Mouse (Mus musculus): ENCODE results near the gene Pcnx. TPM values are rescaled to one million over a fixed set of nuclear protein-coding genes. Genes with fewer than 3 reads are reported as not detected.
A peak's percentile ranks its signal among the peaks of the same experiment; 100 is the strongest.

The Pcnx gene
- polyA plus RNA-seq, 1 experiment, result 29.1 TPM

DNA sequence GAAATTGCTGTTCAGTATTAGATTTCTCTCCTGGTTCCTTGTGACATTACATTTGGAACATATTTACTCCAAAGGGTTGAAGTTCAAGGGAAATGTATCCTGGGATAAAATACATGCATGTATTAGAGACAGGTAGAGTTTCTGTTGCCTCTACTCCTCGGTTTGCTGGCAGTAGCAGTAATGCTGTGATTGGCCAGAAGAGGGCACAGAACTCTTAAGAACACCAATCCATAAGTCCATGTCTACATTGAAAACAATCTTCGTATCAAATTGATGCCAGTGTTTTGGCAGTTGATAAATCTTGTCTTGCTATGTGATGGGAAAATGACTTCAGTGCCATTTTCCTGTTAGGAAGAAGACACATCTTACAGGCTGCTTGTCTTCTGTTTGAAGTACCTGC lies 115.0 kb downstream of the Pcnx start:
- WGBS, result 56% methylated on average over 2 of the region's 2 CpGs
- Histone ChIP-seq H3K27ac (ENCODE audit: insufficient read depth, low read depth, low read length) (no peak overlapping the region), H3K27me3 (ENCODE audit: control insufficient read depth, insufficient read depth, low read length) (no peaks in the 10 kb centered on the region), H3K4me1 (ENCODE audit: control insufficient read depth, insufficient read depth, insufficient read length, low read length) (no peaks in the 10 kb centered on the region), H3K36me3 (ENCODE audit: control insufficient read depth, insufficient read depth, low read length) (peaks cover 55% of the 10 kb centered on the region), H3K4me3 (ENCODE audit: low read depth, low read length) (no peak overlapping the region)
- no peak for TF ChIP-seq POLR2A (IDR thresholded peaks at IDR 0.05; ENCODE audit: low read depth, low read length)
- no peak for TF ChIP-seq CTCF (IDR thresholded peaks at IDR 0.05; ENCODE audit: extremely low read depth, insufficient read length, insufficient replicate concordance, low read depth, low read length)

DNA sequence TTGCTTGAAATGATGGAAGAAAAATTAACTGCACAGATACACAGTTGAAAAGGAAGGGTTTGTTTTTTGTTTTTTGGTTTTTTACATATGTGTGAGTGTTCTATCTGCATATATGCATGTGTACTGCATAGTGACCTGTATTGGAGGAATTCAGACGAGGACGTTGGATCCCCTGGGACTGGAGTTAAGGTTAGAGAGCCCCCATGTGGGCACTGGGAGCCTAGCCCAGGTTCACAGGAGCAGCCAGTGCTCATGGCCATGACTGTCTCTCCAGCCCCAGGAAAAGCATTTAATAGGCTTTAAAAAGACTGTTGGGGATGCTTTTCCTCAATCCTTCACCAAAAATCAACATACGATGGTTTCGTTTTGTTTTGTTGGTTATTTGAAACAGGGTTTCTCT lies 117.5 kb downstream of the Pcnx start:
- H3K4me3 ChIP-seq (ENCODE audit: low read depth, low read length), result no peak overlapping the region
- no peaks in the 10 kb centered on the region for H3K4me1 ChIP-seq (ENCODE audit: control insufficient read depth, insufficient read depth, insufficient read length, low read length)
- H3K27ac ChIP-seq (ENCODE audit: insufficient read depth, low read depth, low read length), result no peak overlapping the region
- H3K36me3 ChIP-seq (ENCODE audit: control insufficient read depth, insufficient read depth, low read length), result peaks cover 64% of the 10 kb centered on the region
- peak; percentile 18; the same call in 1 of the 2 replicates for TF ChIP-seq CTCF (IDR thresholded peaks at IDR 0.05; ENCODE audit: extremely low read depth, insufficient read length, insufficient replicate concordance, low read depth, low read length)
- no peak for TF ChIP-seq POLR2A (IDR thresholded peaks at IDR 0.05; ENCODE audit: low read depth, low read length)
- no peaks in the 10 kb centered on the region for H3K27me3 ChIP-seq (ENCODE audit: control insufficient read depth, insufficient read depth, low read length)
- 77% methylated on average over 4 of the region's 4 CpGs for WGBS

DNA sequence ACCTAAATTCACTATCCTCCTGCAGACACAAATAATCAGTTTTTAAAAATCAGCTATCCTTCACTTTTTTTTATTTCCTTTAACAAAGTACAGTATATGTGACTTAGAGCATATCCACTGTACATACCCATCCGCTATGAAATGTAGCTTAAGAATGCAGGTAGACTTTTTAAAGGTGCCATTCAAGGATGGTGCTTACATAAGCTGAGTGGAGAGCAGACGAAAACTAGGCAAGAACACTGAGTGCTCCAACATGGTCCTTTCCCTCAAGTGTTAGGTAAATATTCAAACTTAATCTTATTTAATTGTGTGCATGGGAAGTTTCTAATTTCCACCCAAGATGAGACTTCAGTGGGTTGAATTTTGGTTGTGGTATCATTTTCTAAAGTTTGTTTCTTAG lies 119.5 kb downstream of the Pcnx start:
- 94% methylated on average over 2 of the region's 2 CpGs for WGBS
- peaks cover 65% of the 10 kb centered on the region for H3K36me3 ChIP-seq (ENCODE audit: control insufficient read depth, insufficient read depth, low read length)

DNA sequence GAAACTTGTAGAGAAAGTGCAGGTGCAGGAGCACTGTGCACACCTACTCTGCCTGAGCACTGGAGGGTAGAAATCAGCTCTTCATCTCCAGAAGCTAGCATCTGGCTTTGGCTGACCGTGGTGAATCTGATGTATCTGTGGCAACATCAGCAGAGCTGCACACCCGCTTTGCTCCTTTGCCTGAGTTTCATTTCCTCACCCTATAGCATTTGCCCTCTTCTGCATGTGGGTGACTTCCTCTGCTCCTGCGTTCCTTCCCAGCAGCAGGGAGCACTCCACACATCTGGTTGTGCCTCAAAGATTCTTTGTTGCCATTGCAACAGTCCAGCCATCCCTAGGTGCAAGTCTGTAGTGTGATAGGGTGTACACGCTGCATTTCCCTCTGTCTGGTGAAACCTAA lies 132.3 kb downstream of the Pcnx start:
- Histone ChIP-seq H3K36me3 (ENCODE audit: control insufficient read depth, insufficient read depth, low read length) (peaks cover 72% of the 10 kb centered on the region), H3K4me1 (ENCODE audit: control insufficient read depth, insufficient read depth, insufficient read length, low read length) (no peaks in the 10 kb centered on the region), H3K27ac (ENCODE audit: insufficient read depth, low read depth, low read length) (no peak overlapping the region), H3K27me3 (ENCODE audit: control insufficient read depth, insufficient read depth, low read length) (no peaks in the 10 kb centered on the region), H3K4me3 (ENCODE audit: low read depth, low read length) (no peak overlapping the region)
- TF ChIP-seq CTCF (IDR thresholded peaks at IDR 0.05; ENCODE audit: extremely low read depth, insufficient read length, insufficient replicate concordance, low read depth, low read length) (no peak), POLR2A (IDR thresholded peaks at IDR 0.05; ENCODE audit: low read depth, low read length) (no peak)
- 89% methylated on average over 4 of the region's 4 CpGs for WGBS

More for the DNA sequence above, 119.5 kb downstream of the Pcnx start:
- no peak for TF ChIP-seq CTCF (IDR thresholded peaks at IDR 0.05; ENCODE audit: extremely low read depth, insufficient read length, insufficient replicate concordance, low read depth, low read length)
- no peak for TF ChIP-seq POLR2A (IDR thresholded peaks at IDR 0.05; ENCODE audit: low read depth, low read length)
- Histone ChIP-seq H3K27me3 (ENCODE audit: control insufficient read depth, insufficient read depth, low read length) (no peaks in the 10 kb centered on the region), H3K4me3 (ENCODE audit: low read depth, low read length) (no peak overlapping the region), H3K4me1 (ENCODE audit: control insufficient read depth, insufficient read depth, insufficient read length, low read length) (no peaks in the 10 kb centered on the region), H3K27ac (ENCODE audit: insufficient read depth, low read depth, low read length) (no peak overlapping the region)

DNA sequence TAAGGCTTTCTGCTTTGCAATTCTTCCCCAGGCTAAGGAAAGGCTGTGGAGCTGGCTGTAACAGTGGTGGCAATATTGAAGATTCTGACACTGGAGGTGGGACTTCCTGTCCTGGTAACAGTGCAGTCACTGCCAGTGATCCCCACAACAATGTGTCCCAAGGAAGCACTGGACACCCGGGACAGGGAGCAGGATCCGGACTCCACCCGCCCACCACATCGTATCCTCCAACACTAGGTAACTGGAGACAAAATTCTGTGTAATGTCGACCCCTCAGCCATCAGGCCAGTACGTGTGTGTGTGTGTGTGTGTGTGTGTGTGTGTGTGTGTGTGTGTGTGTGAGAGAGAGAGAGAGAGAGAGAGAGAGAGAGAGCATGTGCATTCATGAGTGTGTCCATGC lies 133.2 kb downstream of the Pcnx start:
- Histone ChIP-seq H3K27me3 (ENCODE audit: control insufficient read depth, insufficient read depth, low read length) (no peaks in the 10 kb centered on the region), H3K4me1 (ENCODE audit: control insufficient read depth, insufficient read depth, insufficient read length, low read length) (no peaks in the 10 kb centered on the region), H3K36me3 (ENCODE audit: control insufficient read depth, insufficient read depth, low read length) (peaks cover 69% of the 10 kb centered on the region), H3K4me3 (ENCODE audit: low read depth, low read length) (no peak overlapping the region), H3K27ac (ENCODE audit: insufficient read depth, low read depth, low read length) (no peak overlapping the region)
- TF ChIP-seq CTCF (IDR thresholded peaks at IDR 0.05; ENCODE audit: extremely low read depth, insufficient read length, insufficient replicate concordance, low read depth, low read length), result no peak
- no peak for TF ChIP-seq POLR2A (IDR thresholded peaks at IDR 0.05; ENCODE audit: low read depth, low read length)
- WGBS, result 84% methylated on average over 6 of the region's 6 CpGs

DNA sequence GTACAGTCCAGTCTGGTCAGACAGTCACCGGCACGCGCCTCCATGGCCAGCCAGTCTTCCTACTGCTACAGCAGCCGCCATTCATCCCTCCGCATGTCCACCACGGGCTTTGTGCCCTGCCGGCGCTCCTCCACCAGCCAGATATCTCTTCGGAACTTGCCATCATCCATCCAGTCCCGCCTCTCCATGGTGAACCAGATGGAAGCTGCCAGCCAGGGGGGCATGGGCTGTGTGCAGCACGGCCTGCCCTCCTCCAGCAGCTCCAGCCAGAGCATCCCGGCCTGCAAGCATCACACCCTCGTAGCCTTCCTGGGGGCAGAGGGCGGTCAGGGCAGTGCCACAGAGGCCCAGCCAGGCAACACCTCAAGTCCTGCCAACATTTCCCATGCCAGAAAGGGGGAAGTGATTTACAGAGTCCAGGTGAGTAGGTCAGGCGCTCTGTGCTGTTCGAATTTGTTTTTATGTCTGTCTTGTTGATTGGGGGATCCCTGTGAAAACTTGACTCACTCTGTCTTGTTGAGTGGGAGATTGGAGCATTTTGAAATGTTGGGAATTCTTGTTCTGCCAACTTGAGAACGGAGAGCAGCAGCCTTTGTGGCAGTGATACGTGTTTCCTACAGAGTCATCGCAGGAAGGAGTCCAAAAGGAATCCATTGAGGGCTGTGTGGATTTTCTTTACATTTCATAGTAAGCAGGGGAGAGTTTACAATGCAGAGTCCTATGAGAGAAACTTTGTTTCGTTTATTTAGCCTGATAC lies 135.3 kb downstream of the Pcnx start:
- TF ChIP-seq POLR2A (IDR thresholded peaks at IDR 0.05; ENCODE audit: low read depth, low read length) (no peak), CTCF (IDR thresholded peaks at IDR 0.05; ENCODE audit: extremely low read depth, insufficient read length, insufficient replicate concordance, low read depth, low read length) (no peak)
- Histone ChIP-seq H3K27ac (ENCODE audit: insufficient read depth, low read depth, low read length) (no peak overlapping the region), H3K4me1 (ENCODE audit: control insufficient read depth, insufficient read depth, insufficient read length, low read length) (no peaks in the 10 kb centered on the region), H3K36me3 (ENCODE audit: control insufficient read depth, insufficient read depth, low read length) (peaks cover 59% of the 10 kb centered on the region), H3K27me3 (ENCODE audit: control insufficient read depth, insufficient read depth, low read length) (no peaks in the 10 kb centered on the region), H3K4me3 (ENCODE audit: low read depth, low read length) (no peak overlapping the region)
- WGBS, result 88% methylated on average over 20 of the region's 20 CpGs

DNA sequence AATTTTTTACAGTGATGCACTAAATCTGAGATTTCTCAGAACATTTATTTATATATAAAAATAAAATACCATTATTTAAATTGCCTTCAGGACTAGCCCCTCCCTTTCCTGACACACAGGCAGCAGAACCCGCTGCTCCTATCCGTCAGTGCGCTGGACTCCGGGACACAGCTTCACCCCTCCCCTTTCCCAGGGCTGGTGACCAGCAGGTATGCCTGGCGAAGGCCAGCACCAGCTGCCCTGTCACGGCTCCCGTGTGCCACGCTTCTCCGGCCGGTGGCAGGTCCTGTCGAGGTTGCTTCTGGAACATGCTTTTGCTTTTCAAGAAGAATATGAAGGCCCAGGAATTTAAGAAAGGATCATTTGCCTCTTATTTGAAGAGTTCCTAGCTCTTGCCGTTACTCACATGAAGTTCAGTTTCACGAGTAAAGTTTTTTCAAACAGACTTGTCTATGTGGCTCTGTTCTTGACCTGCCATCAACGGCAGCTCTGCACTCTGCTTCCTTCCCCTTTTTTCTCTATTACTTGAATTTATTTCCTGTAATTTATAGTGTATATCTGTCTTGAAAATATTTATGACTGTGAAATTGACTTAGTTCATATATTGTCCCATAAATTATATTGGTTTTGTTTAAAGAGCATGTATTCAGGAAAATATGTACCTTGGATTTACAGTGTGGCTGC lies 137.0 kb downstream of the Pcnx start:
- H3K36me3 ChIP-seq (ENCODE audit: control insufficient read depth, insufficient read depth, low read length), result peaks cover 46% of the 10 kb centered on the region

More for the DNA sequence above, 137.0 kb downstream of the Pcnx start:
- Histone ChIP-seq H3K27me3 (ENCODE audit: control insufficient read depth, insufficient read depth, low read length) (no peaks in the 10 kb centered on the region), H3K4me3 (ENCODE audit: low read depth, low read length) (no peak overlapping the region), H3K27ac (ENCODE audit: insufficient read depth, low read depth, low read length) (no peak overlapping the region), H3K4me1 (ENCODE audit: control insufficient read depth, insufficient read depth, insufficient read length, low read length) (no peaks in the 10 kb centered on the region)
- WGBS, result 80% methylated on average over 14 of the region's 14 CpGs
- TF ChIP-seq POLR2A (IDR thresholded peaks at IDR 0.05; ENCODE audit: low read depth, low read length) (no peak), CTCF (IDR thresholded peaks at IDR 0.05; ENCODE audit: extremely low read depth, insufficient read length, insufficient replicate concordance, low read depth, low read length) (no peak)
